Mouse (Mus musculus): ENCODE measurements at regions not wholly inside any gene's neighbourhood (a gene's known extent, or its start where the extent isn't known, plus 50 kb on each side); places are given as distances from the start of the nearest gene placed in this dataset.

- Histone ChIP-seq H3K4me1 (no peaks in the 10 kb centered on the region), H3K36me3 (no peaks in the 10 kb centered on the region), H3K27ac (no peak overlapping the region), H3K27me3 (no peaks in the 10 kb centered on the region), H3K9me3 (replicated peaks) (no peaks in the 10 kb centered on the region), H3K4me2 (no peak overlapping the region), H3K4me3 (replicated peaks) (no peak overlapping the region), H3K9ac (no peak overlapping the region)
- ATAC-seq (replicated peaks; ENCODE audit: low FRiP score): no peak
- WGBS: 80% methylated on average over 2 of the region's 2 CpGs
Measured at GRCm38 (mm10) chr4:56008287-56008686, 476.0 kb upstream of the Klf4 start.

- no peak overlapping the region for H3K9ac ChIP-seq
- H3K36me3 ChIP-seq: no peaks in the 10 kb centered on the region
- no peaks in the 10 kb centered on the region for H3K9me3 ChIP-seq (replicated peaks)
- WGBS: 81% methylated on average over 5 of the region's 5 CpGs
- no peak overlapping the region for H3K4me3 ChIP-seq (replicated peaks)
- H3K4me2 ChIP-seq: no peak overlapping the region
- no peaks in the 10 kb centered on the region for H3K27me3 ChIP-seq
- no peak for ATAC-seq (replicated peaks; ENCODE audit: low FRiP score)
- H3K4me1 ChIP-seq: no peaks in the 10 kb centered on the region
- no peak overlapping the region for H3K27ac ChIP-seq
Measured at GRCm38 (mm10) chr4:56004227-56004626, 472.0 kb upstream of the Klf4 start.

GRCm38 (mm10) chr4:56001312-56001731, 469.1 kb upstream of the Klf4 start:
- no peak for ATAC-seq (replicated peaks; ENCODE audit: low FRiP score)
- no peaks in the 10 kb centered on the region for H3K9me3 ChIP-seq (replicated peaks)
- WGBS: 71% methylated on average over 3 of the region's 3 CpGs
- H3K9ac ChIP-seq: no peak overlapping the region
- H3K27me3 ChIP-seq: no peaks in the 10 kb centered on the region
- H3K4me3 ChIP-seq (replicated peaks): no peak overlapping the region
- no peak overlapping the region for H3K4me2 ChIP-seq
- no peaks in the 10 kb centered on the region for H3K36me3 ChIP-seq
- H3K4me1 ChIP-seq: no peaks in the 10 kb centered on the region
- no peak overlapping the region for H3K27ac ChIP-seq

- ATAC-seq (replicated peaks; ENCODE audit: low FRiP score): no peak
- H3K27me3 ChIP-seq: no peaks in the 10 kb centered on the region
- H3K4me2 ChIP-seq: no peak overlapping the region
- no peaks in the 10 kb centered on the region for H3K4me1 ChIP-seq
- no peaks in the 10 kb centered on the region for H3K36me3 ChIP-seq
- H3K9me3 ChIP-seq (replicated peaks): no peaks in the 10 kb centered on the region
- H3K27ac ChIP-seq: no peak overlapping the region
- H3K4me3 ChIP-seq (replicated peaks): no peak overlapping the region
- no peak overlapping the region for H3K9ac ChIP-seq
Measured at GRCm38 (mm10) chr4:55984026-55984425, 451.8 kb upstream of the Klf4 start.

- Histone ChIP-seq H3K27me3 (no peaks in the 10 kb centered on the region), H3K4me1 (no peaks in the 10 kb centered on the region), H3K9ac (no peak overlapping the region), H3K36me3 (no peaks in the 10 kb centered on the region), H3K4me2 (no peak overlapping the region), H3K27ac (no peak overlapping the region), H3K9me3 (replicated peaks) (no peaks in the 10 kb centered on the region), H3K4me3 (replicated peaks) (no peak overlapping the region)
- no peak for ATAC-seq (replicated peaks; ENCODE audit: low FRiP score)
- WGBS: 90% methylated on average over 4 of the region's 4 CpGs
Measured at GRCm38 (mm10) chr4:55978539-55978938, 446.3 kb upstream of the Klf4 start.

GRCm38 (mm10) chr4:55976265-55976664, 444.0 kb upstream of the Klf4 start:
- 92% methylated on average over 2 of the region's 2 CpGs for WGBS
- no peak for ATAC-seq (replicated peaks; ENCODE audit: low FRiP score)

GRCm38 (mm10) chr4:55973706-55974105, 441.4 kb upstream of the Klf4 start:
- 77% methylated on average over 1 of the region's 1 CpGs for WGBS
- Histone ChIP-seq H3K9me3 (replicated peaks) (no peaks in the 10 kb centered on the region), H3K27ac (no peak overlapping the region), H3K9ac (no peak overlapping the region), H3K36me3 (no peaks in the 10 kb centered on the region), H3K4me2 (no peak overlapping the region), H3K27me3 (no peaks in the 10 kb centered on the region), H3K4me1 (no peaks in the 10 kb centered on the region), H3K4me3 (replicated peaks) (no peak overlapping the region)
- no peak for ATAC-seq (replicated peaks; ENCODE audit: low FRiP score)

More at GRCm38 (mm10) chr4:55976265-55976664, 444.0 kb upstream of the Klf4 start:
- Histone ChIP-seq H3K4me2 (no peak overlapping the region), H3K4me1 (no peaks in the 10 kb centered on the region), H3K9ac (no peak overlapping the region), H3K27me3 (no peaks in the 10 kb centered on the region), H3K36me3 (no peaks in the 10 kb centered on the region), H3K27ac (no peak overlapping the region), H3K4me3 (replicated peaks) (no peak overlapping the region), H3K9me3 (replicated peaks) (no peaks in the 10 kb centered on the region)

- Histone ChIP-seq H3K9me3 (replicated peaks) (no peaks in the 10 kb centered on the region), H3K4me3 (replicated peaks) (no peak overlapping the region), H3K36me3 (no peaks in the 10 kb centered on the region), H3K27ac (peak overlapping the region; percentile 13; the same call in 1 of the 2 replicates), H3K4me2 (no peak overlapping the region), H3K9ac (no peak overlapping the region), H3K27me3 (no peaks in the 10 kb centered on the region), H3K4me1 (no peaks in the 10 kb centered on the region)
- no peak; the same call in 1 of the 2 replicates for ATAC-seq (replicated peaks; ENCODE audit: low FRiP score)
- 63% methylated on average over 7 of the region's 7 CpGs for WGBS
Measured at GRCm38 (mm10) chr4:55972235-55972819, 440.1 kb upstream of the Klf4 start.

- no peak overlapping the region for H3K27ac ChIP-seq
- no peaks in the 10 kb centered on the region for H3K27me3 ChIP-seq
- 76% methylated on average over 1 of the region's 1 CpGs for WGBS
- H3K4me3 ChIP-seq (replicated peaks): no peak overlapping the region
- no peak overlapping the region for H3K4me2 ChIP-seq
- no peaks in the 10 kb centered on the region for H3K36me3 ChIP-seq
- no peak overlapping the region for H3K9ac ChIP-seq
- H3K4me1 ChIP-seq: no peaks in the 10 kb centered on the region
- no peak for ATAC-seq (replicated peaks; ENCODE audit: low FRiP score)
- no peaks in the 10 kb centered on the region for H3K9me3 ChIP-seq (replicated peaks)
Measured at GRCm38 (mm10) chr4:55960063-55960462, 427.8 kb upstream of the Klf4 start.

GRCm38 (mm10) chr4:55953701-55954100, 421.4 kb upstream of the Klf4 start:
- Histone ChIP-seq H3K27ac (no peak overlapping the region), H3K27me3 (no peaks in the 10 kb centered on the region), H3K4me3 (replicated peaks) (no peak overlapping the region), H3K9ac (no peak overlapping the region), H3K4me2 (no peak overlapping the region), H3K36me3 (no peaks in the 10 kb centered on the region), H3K4me1 (no peaks in the 10 kb centered on the region), H3K9me3 (replicated peaks) (no peaks in the 10 kb centered on the region)
- ATAC-seq (replicated peaks; ENCODE audit: low FRiP score): no peak
- 86% methylated on average over 1 of the region's 1 CpGs for WGBS

- H3K4me1 ChIP-seq: no peaks in the 10 kb centered on the region
- H3K36me3 ChIP-seq: no peaks in the 10 kb centered on the region
- no peak overlapping the region for H3K4me3 ChIP-seq (replicated peaks)
- H3K9me3 ChIP-seq (replicated peaks): no peaks in the 10 kb centered on the region
- no peaks in the 10 kb centered on the region for H3K27me3 ChIP-seq
- H3K4me2 ChIP-seq: no peak overlapping the region
- no peak for ATAC-seq (replicated peaks; ENCODE audit: low FRiP score)
- H3K9ac ChIP-seq: no peak overlapping the region
- WGBS: 49% methylated on average over 3 of the region's 3 CpGs
- H3K27ac ChIP-seq: no peak overlapping the region
Measured at GRCm38 (mm10) chr4:55952220-55952619, 420.0 kb upstream of the Klf4 start.

GRCm38 (mm10) chr4:55941423-55941822, 409.2 kb upstream of the Klf4 start:
- Histone ChIP-seq H3K9me3 (replicated peaks) (no peaks in the 10 kb centered on the region), H3K9ac (no peak overlapping the region), H3K36me3 (no peaks in the 10 kb centered on the region), H3K4me2 (no peak overlapping the region), H3K4me1 (no peaks in the 10 kb centered on the region), H3K27me3 (no peaks in the 10 kb centered on the region), H3K4me3 (replicated peaks) (no peak overlapping the region), H3K27ac (no peak overlapping the region)
- no peak for ATAC-seq (replicated peaks; ENCODE audit: low FRiP score)
- WGBS: 54% methylated on average over 1 of the region's 1 CpGs

- Histone ChIP-seq H3K27ac (no peak overlapping the region), H3K4me2 (no peak overlapping the region), H3K4me3 (replicated peaks) (no peak overlapping the region), H3K4me1 (no peaks in the 10 kb centered on the region), H3K36me3 (no peaks in the 10 kb centered on the region), H3K9ac (no peak overlapping the region), H3K9me3 (replicated peaks) (no peaks in the 10 kb centered on the region), H3K27me3 (no peaks in the 10 kb centered on the region)
- no peak for ATAC-seq (replicated peaks; ENCODE audit: low FRiP score)
- 58% methylated on average over 4 of the region's 4 CpGs for WGBS
Measured at GRCm38 (mm10) chr4:55938383-55938782, 406.1 kb upstream of the Klf4 start.

Measured in kidney, embryonic 15.5 days (tissue).